Mouse (Mus musculus) megakaryocyte, adult 5-6 weeks (primary cell): Measurements from ENCODE around the gene Kif27. TPM values are rescaled to one million over a fixed set of nuclear protein-coding genes. Genes with fewer than 3 reads are reported as not detected.
"Not testable (repeated sequence)": the region's sequence is repeated elsewhere in the genome, so short reads cannot be mapped to it uniquely, and the experiment has no call there.

ENCODE experiments used
- ATAC-seq: 2 replicates; pipeline ENCODE4 v1.8.0; 2016; ENCODE audit warnings: mild to moderate bottlenecking, inconsistent platforms; ENCODE audit not compliant: poor library complexity, severe bottlenecking
- total RNA-seq, 2 experiments: library from RNA; stranded (forward) in 1 of 2; stranded (reverse) in 1 of 2; fragments of 153-499, 151-499 nt in 1 of 2; fragments of 221-1000, 200-1000 nt in 1 of 2; gene quantifications; 2 replicates each; pipeline versions ENCODE4 v1.2.3 to v1.2.4; 2015 to 2017

Gene Kif27
- total RNA-seq, 2 experiments from 2014 or later: not detected

GRCm38 (mm10) chr13:58365179-58365578, 6.3 kb upstream of the Kif27 start:
- not testable (repeated sequence) for ATAC-seq

DNA sequence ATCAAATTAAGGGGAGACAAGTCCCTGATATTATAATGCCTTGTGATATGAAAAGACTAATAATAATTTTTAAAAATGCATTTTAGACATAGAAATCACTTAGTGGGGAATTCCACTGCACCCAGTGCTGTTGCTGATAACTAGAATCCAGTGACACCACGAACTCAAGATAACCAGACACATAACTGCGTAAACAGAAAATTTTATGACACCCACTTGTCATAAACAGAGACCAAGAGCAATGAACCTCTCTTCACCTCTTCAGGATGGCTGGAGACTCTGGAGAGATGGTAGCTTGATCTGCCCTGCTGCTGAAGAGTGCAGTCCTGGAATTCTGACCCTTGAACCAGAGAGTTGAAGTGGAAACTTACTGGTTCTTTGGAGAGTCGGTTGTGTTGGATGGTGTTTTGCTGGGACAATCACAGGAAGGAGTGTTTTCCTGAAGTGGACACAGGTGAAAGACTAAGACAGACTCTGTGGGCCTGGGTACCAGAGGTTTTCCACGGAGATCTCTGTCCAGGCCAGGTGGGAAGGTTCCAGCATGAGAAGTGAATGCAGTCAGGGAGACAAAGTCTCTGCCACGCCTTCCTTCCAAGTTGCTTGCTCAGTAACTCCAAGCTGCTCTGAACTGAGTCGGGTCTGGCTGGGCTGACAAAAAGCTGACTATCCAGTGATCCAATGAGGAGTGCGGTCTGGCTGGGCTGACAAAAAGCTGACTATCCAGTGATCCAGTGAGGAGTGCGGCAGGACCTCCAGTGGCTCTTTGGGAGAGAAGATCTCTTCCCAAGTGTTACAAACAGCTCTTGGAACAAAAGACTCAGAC, 5.6 kb upstream of the Kif27 start:
- no peak for ATAC-seq

DNA sequence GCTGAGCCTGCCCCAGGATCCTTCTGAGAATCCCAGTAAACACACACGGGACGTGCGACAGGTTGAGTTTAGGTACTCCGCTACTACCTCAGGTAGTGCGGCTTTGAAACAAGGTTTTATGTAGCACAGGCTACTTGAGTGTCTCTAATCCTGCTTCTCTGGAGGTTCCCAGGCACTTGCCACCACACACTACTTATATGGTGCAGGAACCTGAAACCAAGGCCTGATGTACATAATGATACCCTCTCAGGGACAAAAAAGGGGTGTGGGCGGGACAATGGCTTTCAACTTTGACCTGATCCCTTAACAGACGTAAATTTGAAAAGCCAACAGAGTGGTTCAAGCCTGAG, 357 bp upstream of the Kif27 start:
- ATAC-seq: peak; percentile 56

DNA sequence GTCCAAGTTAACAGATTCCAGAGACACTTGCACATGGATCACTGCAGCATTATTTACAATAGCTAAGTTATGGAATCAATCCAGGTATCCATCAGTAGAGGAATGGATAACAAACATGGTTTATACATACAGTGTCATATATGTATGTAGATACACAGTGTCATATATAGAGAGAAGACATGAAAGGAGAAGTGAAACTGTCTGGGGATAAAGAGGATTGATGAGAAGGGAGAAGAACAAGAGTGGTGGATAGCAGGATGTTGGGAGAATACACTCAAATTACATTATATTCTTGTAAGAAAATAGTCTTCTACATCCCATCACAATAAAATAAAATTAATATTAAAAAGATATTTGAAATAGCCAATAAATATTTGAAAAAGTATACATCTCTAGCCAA, 5.9 kb downstream of the Kif27 start:
- ATAC-seq: 0 out of 2 replicates have a peak, but pooled peaks have one; percentile 51

DNA sequence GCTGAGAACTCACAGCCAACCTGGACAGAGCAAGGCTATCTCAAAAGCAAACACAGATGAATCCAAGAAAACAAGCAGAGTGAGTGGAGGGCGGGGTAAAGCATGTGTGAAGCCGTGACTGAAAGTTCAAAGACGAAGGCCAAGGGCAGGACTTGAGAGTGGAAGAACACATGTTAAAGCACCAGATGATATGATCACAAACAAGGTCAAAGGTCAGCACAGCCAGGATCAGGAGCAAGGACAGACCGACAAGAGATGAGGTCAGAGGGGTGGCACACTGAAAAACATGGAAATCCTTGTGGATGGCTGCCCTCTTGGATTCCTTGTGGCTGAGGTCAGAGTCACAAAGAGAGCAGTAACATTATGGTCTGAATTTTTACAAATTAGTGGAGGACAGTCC, 8.3 kb downstream of the Kif27 start:
- no peak for ATAC-seq

- ATAC-seq: no peak
These were observed 14.4 kb downstream of the Kif27 start for GRCm38 (mm10) chr13:58344505-58344904.

GRCm38 (mm10) chr13:58337456-58337855, 21.5 kb downstream of the Kif27 start:
- ATAC-seq: no peak

DNA sequence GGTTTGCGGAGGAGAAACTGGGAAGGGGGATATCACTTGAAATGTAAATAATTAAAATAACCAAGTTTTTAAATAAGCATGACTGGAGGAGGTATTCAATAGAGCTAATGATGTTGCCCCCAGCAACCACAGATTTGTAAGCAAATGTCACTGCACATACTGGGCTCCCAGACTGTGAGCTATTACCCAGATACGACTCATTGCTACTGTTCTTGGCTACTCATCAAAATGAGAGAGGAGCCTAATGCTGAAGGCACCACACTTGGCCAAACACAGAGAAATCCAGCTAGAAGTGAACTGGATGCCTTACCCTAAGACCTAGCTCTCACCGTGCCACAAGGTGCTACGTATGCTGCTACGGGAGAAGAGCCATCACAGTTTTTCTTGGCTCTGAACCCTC, 24.8 kb downstream of the Kif27 start:
- ATAC-seq: no peak

- no peak for ATAC-seq
These were observed 41.2 kb downstream of the Kif27 start for GRCm38 (mm10) chr13:58317768-58318167.

- ATAC-seq: no peak
These were observed 43.9 kb downstream of the Kif27 start for GRCm38 (mm10) chr13:58314991-58315390.

- no peak for ATAC-seq
These were observed 45.2 kb downstream of the Kif27 start for GRCm38 (mm10) chr13:58313758-58314157.

GRCm38 (mm10) chr13:58311351-58311750, 47.6 kb downstream of the Kif27 start:
- ATAC-seq: no peak

DNA sequence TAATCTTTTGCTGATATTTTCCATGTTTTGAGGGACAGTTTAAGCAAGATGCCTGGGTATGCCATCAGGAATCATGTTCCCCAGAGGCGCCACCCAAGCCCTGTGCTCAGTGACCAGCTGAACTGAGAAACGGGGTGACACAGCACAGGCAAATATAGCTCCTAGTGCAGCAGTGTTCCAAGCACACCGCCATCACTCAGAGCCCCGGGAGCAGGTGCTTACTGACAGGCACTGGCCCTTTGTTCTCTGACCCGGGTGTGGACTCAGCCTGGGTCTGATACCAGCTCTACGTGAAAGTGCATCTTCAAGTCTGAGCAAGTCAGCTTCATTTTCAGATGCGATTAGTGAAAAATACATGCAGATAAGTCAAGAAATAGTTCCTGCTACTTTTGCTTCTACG, 49.4 kb downstream of the Kif27 start:
- no peak for ATAC-seq

DNA sequence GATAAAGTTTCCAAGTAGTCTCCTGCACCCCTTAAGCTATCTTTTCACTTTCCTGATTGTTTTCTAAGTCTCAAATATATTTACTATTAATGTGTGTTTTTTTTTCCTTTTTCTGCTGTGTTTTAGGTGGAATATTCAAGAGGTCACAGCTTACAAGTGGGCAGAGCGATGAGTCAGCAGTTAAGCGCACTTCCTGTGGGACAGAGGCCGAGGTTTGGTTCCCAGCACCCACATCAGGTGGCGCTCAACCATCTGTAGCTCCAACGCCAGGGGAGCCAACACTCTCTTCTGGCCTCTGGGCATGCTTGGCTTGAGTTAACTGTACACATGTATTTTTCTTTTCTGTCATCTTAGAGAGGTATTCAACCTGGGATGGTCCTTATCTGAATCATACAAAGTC, 51.5 kb downstream of the Kif27 start:
- no peak for ATAC-seq

DNA sequence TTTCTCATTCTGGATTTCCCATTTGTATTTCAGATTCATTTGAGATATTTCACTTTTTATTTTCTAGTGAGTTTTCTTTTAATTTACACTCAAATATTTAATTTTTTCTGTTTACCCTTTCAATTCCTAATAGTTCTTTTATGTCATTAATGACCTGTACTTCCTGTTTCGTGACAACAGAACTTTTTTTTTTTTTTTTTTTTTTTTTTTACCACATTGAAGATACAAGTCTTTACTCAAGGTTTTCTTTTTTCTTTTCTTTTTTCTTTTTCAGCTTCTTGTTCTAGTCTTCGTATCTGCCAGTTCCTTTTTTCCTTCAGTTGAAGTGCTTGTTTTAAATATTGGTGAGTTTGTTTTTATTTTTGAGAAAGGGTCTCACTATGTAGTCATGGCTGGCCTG, 53.7 kb downstream of the Kif27 start:
- no peak for ATAC-seq

DNA sequence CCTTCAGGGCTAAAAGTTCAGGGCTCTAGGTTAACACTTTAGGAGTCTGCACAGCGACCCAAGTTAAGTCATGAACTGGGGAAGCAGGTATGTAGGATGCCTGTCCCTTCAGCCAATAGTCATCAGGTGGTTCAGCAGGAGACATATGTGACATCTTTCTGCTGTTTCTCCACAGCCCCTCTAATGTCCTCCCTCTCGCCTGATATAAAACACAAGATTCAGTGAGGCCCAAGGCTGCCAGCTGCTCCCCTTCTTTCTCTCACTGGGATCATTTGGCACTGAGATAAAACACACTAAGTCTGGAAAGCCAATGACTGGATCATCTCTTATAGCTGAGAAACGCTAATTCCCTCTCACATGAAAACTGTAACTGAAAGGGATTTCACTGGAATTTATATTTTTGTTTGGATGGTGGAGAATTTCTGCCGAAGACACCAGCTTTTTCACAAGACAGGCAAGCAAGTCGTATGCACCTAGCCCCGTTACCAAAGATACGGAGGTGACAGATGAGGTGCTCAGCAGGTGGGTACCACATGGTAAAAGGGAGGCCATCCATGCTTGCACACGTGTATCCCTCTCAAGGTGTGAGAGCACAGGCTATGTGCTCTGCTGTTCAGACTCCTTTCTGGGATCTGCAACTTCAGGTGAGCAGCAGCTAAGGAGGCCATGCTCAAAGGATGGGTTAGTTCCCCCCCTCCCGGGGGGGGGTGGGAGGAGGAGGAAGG, 56.3 kb downstream of the Kif27 start:
- ATAC-seq: no peak

DNA sequence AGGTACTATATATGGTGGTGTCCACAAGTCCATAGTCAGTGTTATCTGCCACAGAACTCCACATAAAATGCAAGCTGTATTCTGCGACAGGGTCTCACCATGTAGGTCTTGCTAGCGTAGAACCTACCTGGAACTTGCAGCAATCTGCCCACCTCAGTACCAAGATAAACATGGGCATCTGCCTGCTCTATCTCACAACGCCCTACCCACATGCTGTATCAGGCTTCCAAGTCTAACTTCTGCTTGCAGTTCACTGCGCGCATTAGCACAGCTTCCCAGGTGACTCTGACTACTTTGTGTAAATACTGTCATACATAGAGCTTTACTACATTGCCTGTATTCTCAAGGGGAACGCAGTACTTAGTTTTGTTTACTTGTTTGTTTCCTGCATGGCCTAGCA, 57.0 kb downstream of the Kif27 start:
- no peak for ATAC-seq

DNA sequence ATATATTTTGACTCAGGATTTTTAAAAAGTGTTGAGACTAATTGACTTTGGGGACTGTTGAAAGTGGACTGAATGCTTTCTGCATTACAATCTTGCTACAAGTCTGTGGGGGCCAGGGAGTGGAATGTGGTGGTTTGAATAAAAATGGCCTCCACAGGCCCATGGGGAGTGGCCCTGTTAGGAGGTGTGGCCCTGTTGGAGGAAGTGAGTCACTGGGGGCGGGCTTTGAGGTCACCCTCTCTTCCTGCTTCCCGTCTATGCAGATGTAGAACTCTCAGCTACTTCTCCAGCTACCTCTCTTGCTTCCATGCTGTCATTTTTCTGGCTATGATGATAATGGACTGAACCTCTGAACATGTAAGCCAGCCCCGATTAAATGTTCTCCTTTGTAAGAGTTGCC, 60.2 kb downstream of the Kif27 start:
- no peak for ATAC-seq

- no peak for ATAC-seq
These were observed 63.3 kb downstream of the Kif27 start for GRCm38 (mm10) chr13:58295582-58295981.

DNA sequence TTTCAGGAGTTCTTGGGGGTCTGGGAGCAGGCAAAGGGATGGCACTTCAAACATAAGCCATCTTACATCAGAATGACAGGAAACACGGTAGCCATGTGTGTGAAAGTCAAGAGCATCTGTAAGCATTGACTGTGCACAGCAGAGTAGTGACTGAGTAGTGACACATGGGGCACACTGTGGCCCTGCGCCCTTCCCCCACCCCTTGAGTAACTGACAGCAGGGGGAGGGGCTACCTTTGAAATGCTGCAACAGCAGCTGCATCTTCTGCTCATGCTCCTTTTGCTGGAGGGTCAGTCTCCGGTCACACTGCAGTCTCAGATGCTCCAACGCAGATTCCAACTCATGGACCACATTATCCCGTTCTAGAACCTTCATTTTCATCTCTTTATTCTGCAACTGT, 66.1 kb downstream of the Kif27 start:
- ATAC-seq: no peak

GRCm38 (mm10) chr13:58289308-58289707, 69.6 kb downstream of the Kif27 start:
- ATAC-seq: no peak

DNA sequence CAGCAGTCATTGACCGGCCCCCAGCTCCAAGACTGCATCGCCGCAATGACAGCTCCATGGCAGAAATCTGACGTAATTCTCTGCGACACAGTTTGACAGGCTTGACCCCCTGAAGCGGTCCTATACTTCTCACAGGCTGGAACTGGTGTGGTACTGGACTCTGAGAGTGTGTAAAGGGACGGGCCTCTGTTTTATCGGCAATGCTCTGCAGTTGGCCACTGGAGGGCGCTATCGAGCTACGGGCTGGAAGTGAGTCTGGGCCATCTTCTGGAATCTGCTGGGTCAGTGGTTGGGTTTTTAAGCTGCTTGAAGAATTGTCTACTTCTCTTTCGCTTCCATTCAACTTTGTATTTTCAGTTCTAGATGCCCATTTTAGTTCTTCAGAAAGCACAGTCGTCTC, 71.1 kb downstream of the Kif27 start:
- peak; percentile 91 for ATAC-seq
